Mouse (Mus musculus) lung, adult 18-20 months (tissue): ENCODE data around the gene Map3k5.

Experiments
- DNase-seq, 2 experiments: peaks; one replicate each; pipeline ENCODE4 v3.0.0; 2022; ENCODE audit warnings: mixed read lengths in 2 of 2

Gene Map3k5

DNA sequence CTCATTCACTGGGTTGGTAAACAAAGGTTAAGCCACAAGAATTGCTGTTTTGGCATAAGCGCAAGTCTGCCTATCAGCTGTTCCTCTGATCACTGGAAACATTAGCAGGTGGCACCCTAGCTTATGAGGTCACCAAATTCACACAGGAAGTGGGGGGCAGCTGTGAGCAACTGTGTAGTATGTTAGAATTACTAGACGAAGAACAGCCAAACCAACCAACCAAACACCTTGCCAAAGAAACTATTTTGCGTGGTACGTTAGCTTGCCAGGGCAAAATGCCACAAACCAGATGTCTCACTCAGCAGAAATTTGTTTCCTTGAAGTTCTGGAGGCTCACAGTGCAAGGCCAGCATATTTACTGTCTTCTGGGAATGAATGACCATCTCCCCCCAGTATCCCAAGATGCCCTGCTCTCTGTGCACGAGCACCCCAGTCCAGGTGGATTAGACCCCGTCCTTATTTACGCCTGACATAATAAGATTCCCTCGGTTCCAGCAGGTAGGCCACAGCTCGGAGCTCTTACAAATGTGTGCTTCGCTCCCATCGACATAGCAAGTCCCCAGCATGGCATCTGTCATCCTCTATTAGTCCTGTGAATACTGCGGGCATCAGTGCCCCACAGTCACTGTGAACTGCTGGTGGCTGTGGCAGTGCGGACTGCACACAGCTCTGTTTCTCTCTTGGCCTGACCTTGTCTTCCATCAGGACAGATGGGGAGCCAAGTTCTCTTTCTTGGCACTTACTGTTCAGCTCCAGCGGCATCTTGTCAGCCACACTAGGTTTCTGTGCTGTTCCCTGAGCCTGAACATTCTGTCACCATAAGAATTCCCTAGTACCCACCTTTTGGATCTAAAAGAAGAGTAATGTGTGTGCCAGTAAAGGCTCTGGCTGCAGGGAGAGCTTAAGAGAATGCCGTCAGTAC lies 185.5 kb downstream of the Map3k5 start:
- peak in 1 of 2 experiments; percentile 14 for DNase-seq

DNA sequence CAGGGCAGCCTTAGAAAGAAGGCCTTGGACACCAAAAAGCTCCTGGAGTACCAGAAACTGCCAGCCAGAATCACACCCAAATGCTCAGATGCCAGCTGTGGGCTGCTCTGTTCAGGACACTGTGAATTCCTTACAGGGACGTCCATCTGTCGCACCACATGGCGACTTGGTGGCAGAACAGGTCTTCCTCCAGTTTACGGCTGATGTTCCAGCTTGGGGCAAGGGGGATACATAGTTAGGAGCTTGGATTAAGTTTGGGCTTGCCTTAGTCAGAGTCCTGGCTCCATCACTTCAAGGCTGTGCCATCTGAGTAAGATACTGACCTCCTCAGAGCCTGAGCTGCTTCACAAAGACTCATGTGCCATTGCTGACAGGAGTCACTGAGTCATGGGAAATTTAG lies 187.7 kb downstream of the Map3k5 start:
- DNase-seq = no peak

DNA sequence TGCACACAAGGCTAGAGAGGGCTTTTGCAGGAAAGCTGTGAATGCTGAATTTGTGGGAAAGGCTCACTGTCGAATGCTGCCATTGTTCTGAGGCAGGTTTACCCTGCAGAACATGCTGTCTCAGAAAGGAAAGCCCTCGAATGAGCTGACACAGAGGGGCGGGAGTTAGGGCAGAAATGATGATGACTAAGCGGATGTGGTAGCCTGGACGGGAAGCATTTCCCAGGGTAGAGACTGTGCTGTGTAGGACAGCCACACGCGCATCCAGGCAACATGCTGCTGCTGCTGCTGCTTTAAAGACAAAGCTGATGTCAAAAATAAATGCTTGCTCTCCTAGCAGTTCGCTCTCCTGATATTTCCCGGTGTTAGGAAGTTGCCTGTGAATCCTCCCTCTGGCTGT lies 189.1 kb downstream of the Map3k5 start:
- peak; percentile 21 to 33 for DNase-seq

DNA sequence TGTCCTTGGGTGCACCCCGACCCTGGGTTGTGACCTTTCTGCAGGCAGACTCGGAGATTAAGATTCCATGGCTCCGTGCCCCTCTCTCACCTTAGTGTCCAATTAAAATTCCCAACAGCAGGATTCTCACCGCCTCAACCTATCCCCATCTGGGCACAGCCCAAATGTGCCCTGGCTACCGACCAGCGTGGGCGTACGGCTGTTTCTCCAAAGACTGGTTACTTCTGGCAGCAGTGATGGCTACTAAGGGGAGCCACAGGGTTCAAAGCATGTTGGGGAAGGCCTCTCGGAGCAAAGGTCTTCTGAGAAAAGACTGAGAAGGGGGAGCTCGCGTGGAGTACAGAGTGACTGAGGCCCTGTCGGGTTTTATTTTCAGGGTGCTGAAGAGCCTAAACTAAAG lies 190.3 kb downstream of the Map3k5 start:
- no peak for DNase-seq

DNA sequence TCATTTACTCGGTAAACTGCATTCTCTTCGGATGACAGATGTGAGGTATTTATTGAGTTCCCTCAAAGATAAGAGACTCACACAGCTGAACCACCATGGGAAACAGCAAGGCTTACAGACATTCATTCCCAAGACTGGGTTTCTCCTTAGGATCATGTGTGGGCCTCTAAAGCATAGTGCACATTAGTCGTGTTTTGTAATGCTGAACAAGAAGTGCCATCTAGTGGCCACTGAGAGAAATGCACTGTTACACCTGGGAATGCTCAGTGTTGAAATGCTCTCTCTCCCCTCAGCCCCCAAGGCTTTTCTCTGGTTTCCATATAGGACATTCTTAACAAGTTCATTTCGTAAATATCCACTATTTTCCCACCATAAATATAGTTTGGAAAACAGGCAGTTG lies 191.0 kb downstream of the Map3k5 start:
- peak; percentile 38 to 67 for DNase-seq

DNA sequence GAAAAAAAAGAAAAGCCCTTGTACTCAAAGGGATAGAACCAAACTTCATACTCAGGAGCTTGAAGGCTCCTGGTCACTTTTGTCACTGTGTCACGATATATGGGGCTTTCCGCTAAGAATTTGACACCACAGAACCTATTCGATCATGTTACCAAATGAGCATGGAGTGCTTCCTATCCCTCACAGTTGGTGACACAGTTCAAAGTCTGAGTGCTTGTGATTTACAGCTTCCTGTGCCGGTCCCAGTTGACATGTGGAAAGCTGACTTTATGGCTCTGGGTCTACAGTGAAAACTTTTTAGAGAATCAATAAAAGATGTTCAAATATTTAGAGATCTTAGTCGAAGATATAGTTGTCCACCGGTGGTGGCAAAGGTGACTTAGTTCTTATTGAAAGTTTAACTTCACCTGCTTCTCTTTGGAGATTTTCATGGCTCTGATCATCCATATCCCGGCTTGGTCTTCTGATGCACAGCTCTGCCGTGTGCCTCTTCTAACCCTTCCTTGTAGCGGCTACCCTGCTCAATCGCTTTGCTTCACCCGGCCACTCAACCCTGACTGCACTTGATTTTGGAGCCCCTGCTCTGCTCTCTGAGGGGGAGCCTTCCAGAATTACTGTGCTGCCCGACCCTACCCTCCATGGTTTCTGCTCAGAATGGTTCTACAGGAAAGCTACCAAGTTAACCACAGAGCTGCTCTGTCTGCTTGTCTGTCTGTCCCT lies 198.8 kb downstream of the Map3k5 start:
- no peak for DNase-seq

DNA sequence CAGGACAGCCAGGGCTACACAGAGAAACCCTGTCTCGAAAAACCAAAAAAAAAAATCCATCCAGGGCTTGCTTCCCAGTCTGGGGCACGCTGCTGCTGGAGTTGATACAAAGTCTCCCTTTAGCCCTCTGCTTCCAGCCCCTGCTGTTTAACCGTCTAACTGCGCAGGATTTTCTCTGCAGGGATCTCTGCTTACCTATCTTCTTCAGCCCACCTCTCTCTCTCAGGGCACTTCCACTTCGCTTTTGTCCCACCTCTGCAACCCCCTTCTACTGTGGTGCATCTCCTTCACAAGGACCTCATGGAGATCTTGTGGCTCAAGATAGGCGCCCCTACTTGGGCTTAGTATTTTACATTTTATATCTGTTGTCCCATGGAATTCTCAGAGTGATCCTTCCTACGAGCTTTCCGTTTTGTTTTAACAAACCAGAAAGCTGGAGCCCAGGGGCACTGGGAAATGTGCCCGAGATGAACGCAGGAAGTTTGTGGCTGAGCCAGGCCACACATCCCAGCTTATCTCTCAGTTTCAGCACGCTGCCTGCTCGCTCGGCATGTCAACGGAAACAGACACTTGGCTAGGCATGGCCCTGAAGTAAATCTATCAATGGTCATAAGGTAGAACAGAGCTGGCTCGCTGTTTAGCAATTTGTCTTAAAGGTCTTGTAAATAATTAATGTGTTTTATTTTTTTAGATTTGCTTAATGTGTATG lies 201.2 kb downstream of the Map3k5 start:
- DNase-seq = peak; percentile 41 to 44

DNA sequence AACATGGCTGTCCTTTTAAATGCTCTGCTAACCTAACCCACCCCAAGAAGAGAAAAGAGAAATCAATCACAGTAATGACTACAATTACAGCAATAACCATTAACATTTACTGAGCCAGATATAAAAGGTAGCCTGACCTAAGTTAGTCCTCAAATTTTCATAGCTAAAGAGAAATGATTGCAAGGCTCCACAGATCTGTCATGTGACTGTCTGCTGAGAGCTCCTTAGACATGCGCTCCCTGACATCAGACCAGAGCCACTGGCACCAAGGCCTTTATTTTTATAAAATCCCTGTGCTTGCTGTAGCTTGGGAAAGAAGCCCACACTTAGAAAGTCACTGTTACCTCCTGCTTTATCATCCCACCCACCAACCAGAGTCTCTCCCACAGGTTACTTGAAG lies 202.2 kb downstream of the Map3k5 start:
- DNase-seq = no peak

DNA sequence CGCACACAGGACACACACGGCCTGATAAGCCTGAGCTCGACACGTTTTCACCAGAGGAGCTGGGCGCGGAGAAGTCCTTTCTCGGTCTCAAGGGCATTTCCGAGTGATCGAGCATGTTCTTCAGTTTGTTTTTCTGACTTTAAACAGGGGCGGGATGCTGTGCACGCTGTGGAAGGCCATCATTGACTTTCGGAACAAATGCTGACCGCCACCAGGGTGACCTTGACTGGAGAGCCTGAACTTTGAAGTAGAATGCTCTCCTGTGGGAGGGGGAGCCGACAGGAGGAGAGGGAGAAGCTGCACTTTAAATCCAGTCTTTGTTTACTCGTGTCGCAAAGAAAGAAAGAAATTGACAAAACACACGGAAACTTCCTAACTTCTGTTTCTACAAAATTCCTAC lies 207.1 kb downstream of the Map3k5 start:
- DNase-seq = no peak

DNA sequence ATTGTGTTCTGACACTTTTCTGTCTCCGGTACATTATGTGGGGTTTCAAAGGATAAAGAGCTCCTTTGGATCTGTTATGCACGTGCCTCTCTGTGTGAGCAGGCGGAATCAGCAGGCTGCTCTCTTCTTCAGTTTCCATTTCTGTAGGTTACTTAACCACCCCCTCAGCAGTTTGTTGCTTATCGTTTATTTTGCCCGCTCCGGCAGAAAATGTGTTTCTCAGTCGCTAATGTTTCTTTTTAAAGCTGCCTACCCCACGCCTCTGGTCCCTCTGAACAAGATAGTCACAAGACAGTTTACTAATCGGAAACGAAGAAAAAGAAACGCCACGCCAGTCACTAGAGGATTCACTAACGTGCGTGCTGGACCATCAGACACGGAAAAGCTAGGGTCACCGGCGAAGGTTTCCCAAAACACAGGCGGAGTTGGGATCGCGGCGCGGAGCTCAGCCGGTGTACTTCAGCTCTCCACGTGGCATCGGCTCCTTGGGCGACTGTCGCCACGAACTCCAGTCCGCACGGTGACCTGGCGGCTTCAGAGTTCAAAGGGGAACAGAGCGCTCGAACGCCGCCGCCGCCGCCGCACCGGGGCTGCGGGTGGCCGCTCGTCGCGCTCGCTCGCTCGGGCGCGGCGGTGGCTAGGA lies 214.0 kb downstream of the Map3k5 start, which contains the start of gene Map7:
TSS of gene Map7 (plus strand) at position 342 of the 643 bp plus-strand sequence.
- DNase-seq = no peak

DNA sequence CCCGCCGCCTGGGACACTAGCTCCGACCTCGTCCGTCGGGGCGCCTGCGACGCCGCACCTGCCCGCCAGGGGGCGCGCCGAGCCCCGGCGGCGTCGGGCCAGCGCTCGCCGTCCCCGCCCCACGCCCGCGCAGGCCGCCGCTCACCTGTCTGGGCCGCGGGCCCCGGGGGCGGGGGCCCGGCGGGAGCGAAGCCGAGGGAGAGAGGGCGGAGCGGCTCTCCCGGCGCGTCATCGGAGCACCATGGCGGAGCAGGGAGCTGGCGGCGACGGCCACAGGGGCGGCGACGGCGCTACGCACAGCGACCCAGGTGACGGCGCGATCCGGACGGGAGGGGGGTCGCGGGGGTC lies 214.5 kb downstream of the Map3k5 start:
- peak; percentile 83 to 84 for DNase-seq

DNA sequence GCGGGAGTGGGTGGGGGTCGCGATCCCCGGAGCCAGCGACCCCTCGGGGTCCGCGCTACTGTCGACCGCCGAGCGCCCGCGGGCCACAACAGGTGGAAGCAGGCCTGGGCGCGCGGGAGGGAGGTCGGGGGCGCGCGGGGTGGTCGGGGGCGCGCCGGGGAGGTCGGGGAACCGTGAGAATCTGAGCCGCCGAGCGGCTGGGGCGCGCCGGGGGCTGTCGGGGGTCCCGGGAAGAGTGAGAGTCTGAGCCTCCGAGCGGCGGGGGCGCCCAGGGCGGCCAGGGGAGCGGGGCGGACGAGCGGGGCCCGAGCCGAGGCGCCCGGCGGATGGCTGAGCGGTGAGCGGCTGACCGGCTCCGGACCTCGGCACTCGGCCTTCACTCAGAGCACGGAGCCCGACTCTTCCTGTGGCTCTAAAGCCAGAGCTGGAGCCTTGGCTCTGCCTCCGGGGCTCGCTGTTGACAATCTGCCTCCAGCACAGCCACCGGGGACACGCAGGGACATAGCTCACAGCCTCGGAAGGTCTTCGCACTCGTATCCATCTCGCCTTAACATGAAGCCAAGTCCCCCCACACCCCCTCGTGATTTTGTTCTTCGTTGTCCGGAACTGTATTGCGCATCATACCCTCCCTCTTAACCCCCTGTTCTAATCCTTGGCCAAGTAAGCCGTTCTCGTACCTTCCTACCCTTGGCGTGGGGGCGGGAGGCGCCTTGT lies 215.0 kb downstream of the Map3k5 start:
- DNase-seq = peak in 1 of 2 experiments; percentile 42

DNA sequence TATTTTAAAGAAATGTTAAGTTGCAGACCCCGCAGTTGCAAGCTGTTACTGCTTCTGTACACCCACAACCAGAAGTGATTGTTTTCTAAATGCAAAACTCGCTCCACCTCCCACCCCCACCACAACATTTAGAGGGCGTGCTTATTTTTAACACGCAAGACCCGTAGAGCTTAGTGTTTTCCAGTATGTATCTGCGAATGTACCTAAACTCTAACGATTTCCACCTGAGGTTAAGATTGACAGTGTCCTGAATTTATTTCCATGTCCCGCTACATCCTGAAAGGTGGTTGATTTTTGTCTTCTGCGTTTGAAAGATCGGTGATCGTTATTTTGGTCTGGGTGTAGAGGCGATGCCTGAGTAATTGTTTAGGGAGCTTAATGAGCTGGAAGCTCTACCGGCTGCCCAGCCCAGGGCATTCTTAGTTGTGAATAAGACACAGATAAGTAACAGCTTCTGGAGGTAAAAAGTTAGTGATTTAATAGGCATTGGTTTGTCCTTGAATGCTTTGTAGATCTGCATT lies 215.6 kb downstream of the Map3k5 start:
- no peak for DNase-seq

DNA sequence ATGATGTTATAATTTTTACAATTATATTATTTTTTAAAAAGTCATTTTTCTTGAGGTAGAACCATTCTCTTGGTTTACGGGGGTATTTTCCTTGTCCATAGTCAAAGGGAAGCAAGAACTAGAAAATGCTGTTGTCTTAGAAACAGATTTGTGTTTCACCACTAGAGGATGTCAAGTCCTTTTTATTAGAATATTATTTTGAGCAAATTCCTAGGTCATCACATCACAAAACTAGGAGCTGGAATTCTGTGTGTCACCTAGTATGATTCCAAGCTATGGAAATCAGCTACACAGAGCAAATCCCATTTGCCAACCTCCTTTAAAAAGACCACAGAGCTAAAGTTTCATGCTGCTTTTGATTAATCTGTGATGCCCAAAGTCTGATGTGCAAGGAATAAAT lies 217.9 kb downstream of the Map3k5 start:
- no peak for DNase-seq

DNA sequence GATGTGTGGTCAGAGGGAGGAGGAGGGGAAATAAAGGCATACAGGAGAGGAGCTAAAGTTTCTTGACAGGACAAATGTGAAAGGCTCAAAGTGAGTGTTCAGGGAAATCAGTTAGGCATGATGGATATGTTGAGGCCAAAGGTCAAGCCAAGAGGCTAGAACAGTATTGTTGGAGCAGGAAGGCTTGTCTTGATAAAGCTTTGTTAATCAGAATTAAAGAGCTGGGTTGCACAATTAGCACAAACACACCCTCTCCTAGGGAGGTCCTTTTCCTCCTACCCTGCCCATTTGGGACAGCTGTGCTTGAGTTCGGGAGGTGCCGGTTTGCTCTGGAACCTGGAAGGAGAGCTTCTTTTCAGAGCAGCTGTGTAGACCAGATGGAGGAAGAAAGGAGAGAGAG lies 219.2 kb downstream of the Map3k5 start:
- DNase-seq = no peak

DNA sequence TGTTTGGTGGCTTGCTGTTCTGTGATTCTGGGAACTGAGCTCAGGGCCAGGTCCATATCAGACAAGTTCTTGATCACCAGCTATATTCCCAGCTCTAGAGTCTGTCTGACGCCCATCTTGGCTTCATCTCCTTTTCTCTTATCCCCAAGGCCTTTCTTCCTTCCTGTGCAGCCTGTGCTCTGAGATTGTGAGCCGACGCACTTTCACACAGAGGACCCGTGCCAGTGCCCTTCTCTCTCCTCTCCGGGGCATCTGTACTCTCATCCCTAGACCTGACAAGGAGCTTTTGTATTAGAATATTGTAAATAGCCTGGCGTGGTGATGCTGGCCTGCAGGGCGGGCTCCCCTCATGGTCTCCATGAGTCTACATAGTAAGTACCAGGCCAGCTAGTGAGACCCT lies 221.1 kb downstream of the Map3k5 start:
- DNase-seq = no peak

DNA sequence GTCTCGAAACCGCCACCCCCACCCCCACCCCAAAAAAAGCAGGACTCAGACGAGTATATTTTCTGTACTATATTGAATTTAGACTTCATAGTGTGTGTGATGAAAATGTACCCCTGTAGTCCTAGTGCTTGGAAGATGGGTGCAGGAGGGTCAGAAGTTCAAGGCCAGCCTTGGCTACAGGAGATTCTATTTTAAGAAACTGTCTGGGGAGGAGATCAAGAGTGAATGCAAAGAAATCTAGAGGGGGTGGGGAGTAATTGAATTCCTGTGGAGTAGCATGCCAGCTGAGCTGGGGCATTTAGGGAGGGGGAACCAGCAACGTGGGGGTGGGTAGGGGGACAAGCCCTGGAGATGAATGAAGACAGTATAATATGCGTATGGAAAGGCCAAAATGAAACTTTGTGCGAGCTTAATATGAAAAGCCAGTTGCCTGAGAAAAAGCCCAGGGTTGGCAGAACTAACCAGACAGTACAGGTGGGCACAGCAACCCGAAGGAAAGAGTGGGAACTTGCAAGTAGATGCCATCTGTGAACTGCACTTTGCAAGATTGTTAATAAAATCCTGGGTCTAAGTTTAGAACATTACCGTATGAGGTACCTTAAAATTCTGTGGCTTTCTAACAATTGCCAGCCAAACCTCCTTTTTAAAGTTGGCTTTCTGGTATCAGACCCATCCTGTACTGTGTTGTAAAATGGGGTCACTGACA lies 222.9 kb downstream of the Map3k5 start:
- DNase-seq = no peak

DNA sequence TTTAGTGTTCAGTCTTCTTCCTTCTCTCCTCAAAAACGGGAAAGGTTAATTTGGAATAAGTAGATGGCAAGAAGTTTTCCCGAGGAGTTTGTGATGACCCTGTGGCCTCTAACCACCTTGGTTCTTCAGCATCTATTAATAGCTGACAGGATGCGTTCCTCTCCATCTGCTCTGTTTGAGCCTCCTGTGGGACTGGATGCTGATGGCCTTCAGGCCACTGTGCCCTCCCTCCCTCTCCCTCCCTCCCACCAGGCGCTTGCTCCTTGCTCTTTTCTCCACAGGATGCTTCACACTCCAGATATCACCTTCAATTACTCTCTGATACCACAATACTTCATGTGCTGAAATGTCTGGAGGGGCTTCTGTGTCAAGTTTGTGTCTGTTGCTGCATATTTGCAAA lies 224.5 kb downstream of the Map3k5 start:
- DNase-seq = no peak

DNA sequence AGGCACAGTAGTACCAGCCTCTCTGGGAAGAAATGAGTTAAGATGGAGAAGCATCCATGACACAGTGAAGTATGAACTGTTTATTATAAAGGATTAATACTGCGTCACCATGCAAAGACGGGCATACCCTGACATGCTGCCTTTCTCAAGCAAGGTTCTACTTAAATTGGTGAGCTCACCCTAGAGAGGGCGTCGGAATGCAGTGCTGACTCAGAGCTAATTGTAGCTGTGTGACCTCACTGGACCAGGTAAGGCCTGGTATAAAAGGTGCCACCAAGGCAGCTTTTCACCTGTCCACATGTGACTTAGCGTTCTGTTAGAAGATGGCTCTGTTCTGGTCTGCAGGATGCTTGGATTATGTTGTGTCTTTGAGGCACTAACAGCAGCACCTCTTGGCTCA lies 225.0 kb downstream of the Map3k5 start:
- no peak for DNase-seq

DNA sequence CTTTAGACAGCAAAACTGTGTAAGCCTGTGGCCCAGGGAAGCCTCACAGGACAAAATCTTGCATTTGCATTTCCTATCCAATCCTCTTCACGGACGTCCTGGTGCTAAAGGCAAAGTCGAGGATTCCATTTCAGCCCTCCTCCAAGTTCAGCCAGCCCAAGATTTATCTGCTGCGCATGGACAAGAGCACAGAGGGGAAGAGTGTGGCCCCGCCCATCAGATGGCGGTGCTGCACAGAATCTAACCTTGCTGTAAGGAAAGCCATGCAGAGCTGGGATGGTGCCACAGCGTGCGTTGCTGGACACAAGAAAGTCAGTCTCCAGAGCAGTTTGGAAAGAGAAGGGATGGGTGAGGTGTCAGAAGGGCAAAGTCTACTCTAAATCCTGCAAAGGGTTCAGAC lies 226.6 kb downstream of the Map3k5 start:
- no peak for DNase-seq

DNA sequence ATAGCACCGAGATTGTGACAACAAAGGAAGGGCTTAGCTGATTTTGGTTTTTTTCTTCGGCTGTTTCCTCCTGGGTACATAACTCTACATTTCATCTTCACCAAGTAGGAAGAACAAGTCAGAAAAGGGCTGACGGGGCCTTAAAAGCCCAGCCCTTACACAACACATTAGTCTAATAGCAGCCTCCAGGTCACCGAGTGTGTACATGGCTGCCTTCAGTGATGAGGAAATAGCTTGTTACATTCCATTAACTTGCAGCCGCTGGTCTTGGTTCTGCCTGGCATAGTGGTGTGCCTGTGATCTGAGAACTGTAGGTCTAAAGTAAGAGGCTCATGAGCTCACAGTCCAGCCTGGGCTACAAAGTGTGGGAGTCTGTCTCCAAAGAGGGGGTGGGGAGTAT lies 230.5 kb downstream of the Map3k5 start:
- DNase-seq = no peak
